Comparison of ENCODE assay signal across 10 mouse cellular contexts in the genomic region with DNA sequence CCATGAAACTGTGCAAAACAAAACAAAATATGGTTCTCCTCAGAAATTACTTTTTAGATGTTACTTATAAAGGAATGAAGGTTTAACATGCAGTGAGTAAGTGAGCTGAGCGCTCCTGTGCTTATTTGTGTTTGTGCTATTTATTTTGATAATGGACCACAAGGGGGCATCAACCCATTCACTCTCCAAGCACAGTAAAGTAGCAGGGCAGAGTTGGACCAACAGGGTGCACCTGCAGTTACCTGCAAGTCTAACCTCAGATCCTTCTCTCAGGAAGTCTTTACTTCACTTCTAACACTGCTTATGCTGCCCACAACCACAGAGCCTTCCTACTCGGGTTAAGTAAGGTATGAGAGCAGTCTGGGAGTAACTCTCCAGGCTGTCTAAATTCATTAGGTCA. TPM values are rescaled to one million over a fixed set of nuclear protein-coding genes. Genes with fewer than 3 reads are reported as not detected.
DNase-seq lines count a peak whose midpoint lies in the region; TF ChIP-seq lines count a peak whose summit lies in the region.
"Had no signal": no experiment of that assay in that cellular context is flagged by ENCODE, and none has a peak within 500 bp of the region (broad histone marks: within the 10 kb centered on the region; RNA-seq: fewer than 3 reads in every experiment).

No protein-coding gene starts in this region.

- peak; percentile 13 for DNase-seq in kidney, postnatal 14 days
- DNase-seq in kidney, adult 11 months, result no peak
- peak; percentile 21 to 41 for DNase-seq in CD8-positive naive resting alpha-beta T cell, adult 2 months (ENCODE audit: low read depth in 2 of 2, low spot score in 2 of 2)
- peak; percentile 52 for DNase-seq in T-cell, adult 2 months (ENCODE audit: low spot score)
- DNase-seq in layer of hippocampus, postnatal 10 days (ENCODE audit: low spot score in 2 of 2), result no peak
- no peak for DNase-seq in right cerebral cortex, postnatal 25 days
- DNase-seq: right cerebral cortex, postnatal 14 days had no signal

- no peak overlapping the region for H3K27ac ChIP-seq in small intestine, adult 2 months (ENCODE audit: insufficient read depth, low read depth, low read length)
- H3K27ac ChIP-seq: hindbrain, embryonic 12.5 days; macrophage had no signal

- peaks cover 1% of the 10 kb centered on the region; the same call in 1 of the 2 replicates for H3K36me3 ChIP-seq in small intestine, adult 2 months (ENCODE audit: control insufficient read depth, insufficient read depth, low read length)
- H3K36me3 ChIP-seq: hindbrain, embryonic 12.5 days had no signal

- no peak for TF ChIP-seq POLR2A in small intestine, adult 2 months (IDR thresholded peaks at IDR 0.05; ENCODE audit: low read depth, low read length)

- H3K4me1 ChIP-seq in small intestine, adult 2 months (ENCODE audit: control insufficient read depth, insufficient read depth, insufficient read length, low read length), result peaks cover 2% of the 10 kb centered on the region; the same call in 1 of the 2 replicates

- H3K27me3 ChIP-seq in small intestine, adult 2 months (ENCODE audit: control insufficient read depth, insufficient read depth, low read length), result no peaks in the 10 kb centered on the region
- H3K27me3 ChIP-seq: hindbrain, embryonic 12.5 days had no signal

- WGBS in small intestine, adult 2 months, result 54% methylated on average over 2 of the region's 2 CpGs

- H3K4me3 ChIP-seq in small intestine, adult 2 months (ENCODE audit: low read depth, low read length), result no peak overlapping the region
- H3K4me3 ChIP-seq: hindbrain, embryonic 12.5 days had no signal

- peak; percentile 31; the same call in 1 of the 2 replicates for TF ChIP-seq CTCF in small intestine, adult 2 months (IDR thresholded peaks at IDR 0.05; ENCODE audit: extremely low read depth, insufficient read length, insufficient replicate concordance, low read depth, low read length)

RNA-seq across cellular contexts. Expression of gene Uri1, which starts 23.7 kb away (rescaled TPM):
- 1.9 and 3.8 TPM in 2 replicates for polyA plus RNA-seq in small intestine, adult 2 months (2012; rRNA removed)
- 10 to 100 TPM; 33.5 to 42.2 TPM for total RNA-seq in layer of hippocampus, postnatal 10 days (2021)

Comparison
In these comparisons a context has a peak if more than half of its experiments do, and no peak if none do; other contexts are left out.
1. DNase-seq: peak in kidney, postnatal 14 days (single experiment), CD8-positive naive resting alpha-beta T cell, adult 2 months (2 of 2) and T-cell, adult 2 months (single experiment); none in kidney, adult 11 months (single experiment), layer of hippocampus, postnatal 10 days (0 of 2) and right cerebral cortex, postnatal 25 days (single experiment).